Mouse (Mus musculus): ENCODE results near the gene Prdm13. TPM values are rescaled to one million over a fixed set of nuclear protein-coding genes. Genes with fewer than 3 reads are reported as not detected.

Gene Prdm13
- total and polyA plus RNA-seq, 3 experiments = not detected

GRCm38 (mm10) chr4:21705046-21705445 lies 19.3 kb upstream of the Prdm13 start:
- no peaks in the 10 kb centered on the region for H3K9me3 ChIP-seq (replicated peaks; ENCODE audit: insufficient read depth, low read length)

GRCm38 (mm10) chr4:21695638-21696254 lies 10.0 kb upstream of the Prdm13 start:
- Histone ChIP-seq H3K79me2 (ENCODE audit: control insufficient read depth, insufficient read depth, low read length, poor library complexity) (no peaks in the 10 kb centered on the region), H3K36me3 (ENCODE audit: control insufficient read depth in 1 of 2, insufficient read depth in 2 of 2, low read length in 2 of 2) (no peaks in the 10 kb centered on the region), H3K9me3 (replicated peaks; ENCODE audit: insufficient read depth, low read length) (no peaks in the 10 kb centered on the region), H3K4me1 (ENCODE audit: control insufficient read depth in 1 of 2, insufficient read depth in 2 of 2, low read length in 2 of 2) (no peaks in the 10 kb centered on the region), H3K4me3 (ENCODE audit: control insufficient read depth in 1 of 2, insufficient read depth in 1 of 2, low read depth in 2 of 2, low read length in 2 of 2) (no peak overlapping the region), H3K27me3 (ENCODE audit: control insufficient read depth in 1 of 2, insufficient read depth in 2 of 2, low read length in 2 of 2) (no peaks in the 10 kb centered on the region), H3K9ac (ENCODE audit: control insufficient read depth, low read depth, low read length, poor library complexity, severe bottlenecking) (no peak overlapping the region), H3K27ac (ENCODE audit: control insufficient read depth, low read depth, low read length) (no peak overlapping the region)
- DNase-seq (ENCODE audit: low read depth, low spot score) = peak; percentile 51
- TF ChIP-seq POLR2A (IDR thresholded peaks at IDR 0.05; ENCODE audit: control insufficient read depth in 1 of 2, insufficient read depth in 1 of 2, low read depth in 1 of 2, low read length in 2 of 2, poor library complexity in 1 of 2) (no peak), TCF12 (IDR thresholded peaks at IDR 0.05; ENCODE audit: low read depth, low read length) (no peak), POLR2AphosphoS5 (IDR thresholded peaks at IDR 0.05; ENCODE audit: borderline replicate concordance, low read depth, low read length) (no peak), RAD21 (IDR thresholded peaks at IDR 0.05; ENCODE audit: low read depth, low read length) (peak; percentile 35), USF2 (IDR thresholded peaks at IDR 0.05; ENCODE audit: borderline replicate concordance in 1 of 2, insufficient read depth in 1 of 2, low read depth in 1 of 2, low read length in 2 of 2) (no peak), SIN3A (IDR thresholded peaks at IDR 0.05; ENCODE audit: low read length) (no peak), ZC3H11A (IDR thresholded peaks at IDR 0.05; ENCODE audit: low read depth, low read length) (peak; percentile 34; the same call in 1 of the 2 replicates), ZNF384 (IDR thresholded peaks at IDR 0.05; ENCODE audit: low read depth, low read length) (no peak), MXI1 (IDR thresholded peaks at IDR 0.05; ENCODE audit: low read depth, low read length) (no peak), JUND (IDR thresholded peaks at IDR 0.05; ENCODE audit: low read depth, low read length) (no peak), GATA1 (IDR thresholded peaks at IDR 0.05; ENCODE audit: low read depth, low read length) (no peak), CTCF (IDR thresholded peaks at IDR 0.05 in 2 of 3, conservative IDR thresholded peaks at IDR 0.05 in 1 of 3; ENCODE audit: control insufficient read depth in 1 of 3, insufficient read depth in 1 of 3, low read depth in 2 of 3, low read length in 3 of 3, poor library complexity in 1 of 3, severe bottlenecking in 1 of 3) (peak; percentile 64 to 86 (median 71)), TBP (IDR thresholded peaks at IDR 0.05; ENCODE audit: low read depth, low read length) (no peak), MYC (IDR thresholded peaks at IDR 0.05; ENCODE audit: low read depth, low read length) (no peak), UBTF (IDR thresholded peaks at IDR 0.05; ENCODE audit: borderline replicate concordance, insufficient read depth, low read depth, low read length) (no peak), NELFE (IDR thresholded peaks at IDR 0.05; ENCODE audit: low read depth, low read length) (no peak), CHD2 (IDR thresholded peaks at IDR 0.05; ENCODE audit: low read length) (no peak), MAZ (IDR thresholded peaks at IDR 0.05; ENCODE audit: low read depth, low read length) (no peak), HCFC1 (IDR thresholded peaks at IDR 0.05; ENCODE audit: low read depth, low read length) (no peak), EP300 (IDR thresholded peaks at IDR 0.05; ENCODE audit: low read depth in 1 of 2, low read length in 2 of 2) (no peak), MAX (IDR thresholded peaks at IDR 0.05; ENCODE audit: low read length) (no peak), MAFK (IDR thresholded peaks at IDR 0.05; ENCODE audit: borderline replicate concordance, low read depth, low read length) (no peak), RCOR1 (IDR thresholded peaks at IDR 0.05; ENCODE audit: low read depth, low read length) (no peak), SMC3 (IDR thresholded peaks at IDR 0.05; ENCODE audit: low read depth, low read length) (peak; percentile 69), POLR2AphosphoS2 (IDR thresholded peaks at IDR 0.05; ENCODE audit: low read length) (no peak), ELF1 (IDR thresholded peaks at IDR 0.05; ENCODE audit: low read depth, low read length) (no peak), GABPA (IDR thresholded peaks at IDR 0.05; ENCODE audit: low read depth, low read length) (no peak)

More at GRCm38 (mm10) chr4:21705046-21705445, 19.3 kb upstream of the Prdm13 start:
- TF ChIP-seq CTCF (IDR thresholded peaks at IDR 0.05 in 2 of 3, conservative IDR thresholded peaks at IDR 0.05 in 1 of 3; ENCODE audit: control insufficient read depth in 1 of 3, insufficient read depth in 1 of 3, low read depth in 2 of 3, low read length in 3 of 3, poor library complexity in 1 of 3, severe bottlenecking in 1 of 3) (peak in 1 of 3 experiments; percentile 14; a peak in 2 of 6 replicates), MAFK (IDR thresholded peaks at IDR 0.05; ENCODE audit: borderline replicate concordance, low read depth, low read length) (no peak), ELF1 (IDR thresholded peaks at IDR 0.05; ENCODE audit: low read depth, low read length) (no peak), MYB (IDR thresholded peaks at IDR 0.05; ENCODE audit: low read depth, low read length) (no peak), ZKSCAN1 (IDR thresholded peaks at IDR 0.05; ENCODE audit: low read depth, low read length) (no peak), RAD21 (IDR thresholded peaks at IDR 0.05; ENCODE audit: low read depth, low read length) (peak; percentile 13), SMC3 (IDR thresholded peaks at IDR 0.05; ENCODE audit: low read depth, low read length) (no peak), CHD2 (IDR thresholded peaks at IDR 0.05; ENCODE audit: low read length) (no peak), HCFC1 (IDR thresholded peaks at IDR 0.05; ENCODE audit: low read depth, low read length) (no peak), MXI1 (IDR thresholded peaks at IDR 0.05; ENCODE audit: low read depth, low read length) (no peak)
- no peaks in the 10 kb centered on the region for H3K4me1 ChIP-seq (ENCODE audit: control insufficient read depth in 1 of 2, insufficient read depth in 2 of 2, low read length in 2 of 2)
- no peak overlapping the region for H3K4me3 ChIP-seq (ENCODE audit: control insufficient read depth in 1 of 2, insufficient read depth in 1 of 2, low read depth in 2 of 2, low read length in 2 of 2)
- H3K79me2 ChIP-seq (ENCODE audit: control insufficient read depth, insufficient read depth, low read length, poor library complexity) = no peaks in the 10 kb centered on the region
- no peaks in the 10 kb centered on the region for H3K36me3 ChIP-seq (ENCODE audit: control insufficient read depth in 1 of 2, insufficient read depth in 2 of 2, low read length in 2 of 2)
- H3K27me3 ChIP-seq (ENCODE audit: control insufficient read depth in 1 of 2, insufficient read depth in 2 of 2, low read length in 2 of 2) = no peaks in the 10 kb centered on the region
- H3K27ac ChIP-seq (ENCODE audit: control insufficient read depth, low read depth, low read length) = no peak overlapping the region
- DNase-seq (ENCODE audit: low read depth, low spot score) = no peak
- no peak overlapping the region for H3K9ac ChIP-seq (ENCODE audit: control insufficient read depth, low read depth, low read length, poor library complexity, severe bottlenecking)

Data from MEL (cell line).